Mouse (Mus musculus) embryonic fibroblast, embryonic 13.5 days (primary cell): ENCODE results near the gene Ankrd44.

Experiments
- CTCF ChIP-seq: IDR thresholded peaks from 2 replicates; pipeline ENCODE4 v1.5.1; 2011; ENCODE audit warnings: mild to moderate bottlenecking, control low read depth, low read length, moderate library complexity, borderline replicate concordance; ENCODE audit not compliant: insufficient read depth
- POLR2A ChIP-seq: IDR thresholded peaks from 2 replicates; pipeline ENCODE4 v1.6.1; 2011; ENCODE audit warnings: low read depth, mild to moderate bottlenecking, control low read depth, low read length, moderate library complexity

- TF ChIP-seq POLR2A (no peak), CTCF (no peak)
These were observed 72.7 kb downstream of the Ankrd44 start for GRCm38 (mm10) chr1:54853311-54854000.
